Mouse (Mus musculus) lung, postnatal 14 days (tissue): Measurements from ENCODE around the gene Dlx3.

Experiments
- DNase-seq: peaks from one replicate; pipeline ENCODE4 v3.0.0; 2021

Dlx3 gene

GRCm38 (mm10) chr11:95119990-95120632 lies at the start of gene Dlx3:
TSS of gene Dlx3 (plus strand) at chr11:95120119.
- no peak for DNase-seq

DNA sequence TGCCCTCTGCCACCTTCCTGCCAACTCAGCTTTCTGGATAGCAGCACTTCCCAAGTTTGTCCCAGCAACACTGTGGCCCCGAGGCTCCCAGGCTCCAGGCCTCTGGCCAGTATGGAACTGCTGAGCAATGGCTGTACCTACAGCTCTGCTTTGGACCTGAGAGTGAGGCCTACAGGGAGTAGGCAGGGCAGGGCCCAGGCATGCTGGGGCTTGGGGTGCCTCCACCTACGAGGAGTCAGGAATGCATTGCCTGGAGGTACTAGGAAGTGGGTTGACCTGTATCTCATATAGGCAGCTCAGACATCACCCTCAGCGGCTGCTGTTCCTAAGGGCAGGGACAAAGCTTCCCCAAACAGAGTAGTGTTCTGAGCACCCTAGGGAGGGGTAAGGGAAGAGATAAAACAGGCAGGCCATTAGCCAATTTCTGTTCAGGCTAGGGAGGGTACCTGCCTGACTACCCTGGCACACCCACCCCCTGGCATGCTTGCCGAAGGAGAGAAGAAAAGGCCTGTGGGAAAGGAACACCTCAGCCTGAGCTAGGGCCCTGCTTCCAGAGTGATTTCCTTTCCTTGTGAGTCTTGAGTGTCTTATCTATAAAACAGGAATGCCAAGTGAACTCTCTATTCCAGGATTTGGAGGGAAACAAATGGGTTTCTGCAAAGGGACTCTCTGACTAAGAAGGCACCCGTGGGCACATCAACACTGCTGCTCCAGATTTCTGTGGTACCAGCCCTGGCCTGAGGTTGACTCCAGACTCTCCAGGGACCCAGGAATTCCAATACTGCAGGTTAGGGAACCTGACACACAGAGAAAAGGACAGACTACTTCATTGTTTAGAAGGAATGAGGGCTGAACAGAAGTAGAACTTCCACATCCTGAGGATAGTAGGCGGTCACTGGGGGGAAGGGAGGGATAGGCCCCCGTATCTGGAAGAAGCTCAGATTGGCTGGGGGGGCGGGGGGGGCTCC lies 49.5 kb upstream of the Dlx3 start:
- DNase-seq = no peak

- peak; percentile 69 for DNase-seq
Observed at GRCm38 (mm10) chr11:95071266-95071665, 48.7 kb upstream of the Dlx3 start.

GRCm38 (mm10) chr11:95072136-95072535 lies 47.8 kb upstream of the Dlx3 start:
- no peak for DNase-seq

GRCm38 (mm10) chr11:95072804-95073203 lies 47.1 kb upstream of the Dlx3 start:
- peak; percentile 57 for DNase-seq

DNA sequence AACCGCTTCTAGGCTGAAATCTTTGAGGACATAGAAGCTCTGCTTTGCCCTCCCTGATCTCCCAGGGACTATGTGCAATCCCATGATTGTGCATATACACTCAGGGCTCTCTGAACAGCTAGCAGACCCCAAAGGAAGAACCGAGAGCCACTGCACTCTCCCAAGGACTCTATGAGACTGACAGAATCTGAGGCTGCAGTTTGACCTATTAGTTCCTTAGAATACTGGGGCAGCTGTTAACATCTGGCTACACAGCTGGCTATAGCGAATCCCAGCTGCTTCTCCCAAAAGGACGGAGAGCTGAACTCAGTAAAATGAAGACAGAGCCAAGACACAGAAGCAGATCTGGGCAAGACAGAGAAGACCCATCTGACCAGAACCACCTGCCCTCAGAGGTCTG lies 46.1 kb upstream of the Dlx3 start:
- no peak for DNase-seq

DNA sequence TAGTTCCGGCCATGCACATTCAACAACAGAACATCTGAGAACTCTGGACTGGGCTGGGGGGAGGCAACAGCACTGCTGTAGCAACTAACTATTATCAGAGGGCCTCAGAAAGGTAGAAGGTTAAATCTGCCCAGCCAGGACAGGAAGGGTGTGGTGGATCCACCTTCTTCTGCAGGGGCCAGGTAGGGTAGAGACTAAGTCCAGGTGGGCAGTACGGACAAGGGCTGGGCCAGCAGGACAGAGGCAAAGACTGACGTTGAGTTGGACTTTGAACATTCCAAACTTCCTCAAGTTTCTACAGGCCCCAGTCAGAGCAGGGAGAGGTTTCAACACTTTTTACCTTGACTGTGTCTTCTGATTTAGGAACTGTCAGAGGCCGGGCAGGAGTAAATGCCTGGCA lies 45.2 kb upstream of the Dlx3 start:
- DNase-seq = no peak

- DNase-seq = no peak
Observed at GRCm38 (mm10) chr11:95075197-95076040, 44.5 kb upstream of the Dlx3 start.

GRCm38 (mm10) chr11:95076041-95076535 lies 43.8 kb upstream of the Dlx3 start:
- peak; percentile 56 for DNase-seq

DNA sequence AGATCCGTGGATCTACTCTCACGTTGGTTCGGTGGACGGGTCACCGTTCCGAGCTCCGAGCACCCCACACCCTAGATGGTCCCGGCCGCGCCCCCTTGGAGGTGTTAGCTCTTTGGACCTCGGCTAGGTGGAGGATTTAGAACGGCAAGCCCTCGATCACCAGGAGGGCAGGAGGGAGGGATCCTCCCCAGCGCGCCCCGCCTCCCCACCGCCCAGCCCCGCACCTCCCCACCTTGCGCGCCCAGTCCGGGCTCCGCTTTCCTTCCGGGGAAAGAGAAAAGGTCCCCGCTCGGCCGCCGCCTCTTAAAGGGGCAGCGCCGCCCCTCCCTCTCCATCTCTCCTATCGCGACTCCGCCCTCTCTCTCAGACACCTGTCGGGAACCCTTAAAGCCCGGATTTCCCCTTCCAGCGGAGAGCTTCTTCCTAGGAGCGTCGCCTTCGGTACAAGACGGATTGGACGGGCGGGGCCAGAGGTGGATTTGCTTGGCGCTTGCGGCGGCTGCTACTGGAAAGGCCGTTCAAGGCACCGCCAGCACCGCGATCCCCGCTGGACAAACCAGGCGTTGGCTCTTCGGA lies 43.3 kb upstream of the Dlx3 start, which contains the start of gene Itga3:
Gene Itga3, minus strand, starts transcription at position 266 of the 576 bp plus-strand sequence.
- peak; percentile 84 for DNase-seq

DNA sequence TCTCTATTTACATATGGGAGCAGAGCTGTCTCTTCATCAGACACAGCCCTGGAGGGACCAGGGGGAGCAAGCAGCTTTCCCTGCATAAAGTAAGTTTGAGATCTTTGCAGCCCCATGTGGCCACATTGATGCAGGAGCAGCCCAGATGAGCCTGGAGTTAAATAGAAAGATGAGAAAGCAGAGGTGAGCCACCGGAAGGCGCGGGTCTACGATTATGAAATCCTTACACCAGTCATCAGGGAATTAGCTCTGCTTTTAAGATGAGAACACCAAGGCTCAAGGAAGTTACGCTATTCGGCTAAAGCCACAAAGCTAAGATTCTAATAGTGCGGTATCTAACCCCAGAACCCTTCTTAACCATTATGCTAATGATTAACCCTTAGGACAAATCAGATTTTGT lies 42.0 kb upstream of the Dlx3 start:
- no peak for DNase-seq

DNA sequence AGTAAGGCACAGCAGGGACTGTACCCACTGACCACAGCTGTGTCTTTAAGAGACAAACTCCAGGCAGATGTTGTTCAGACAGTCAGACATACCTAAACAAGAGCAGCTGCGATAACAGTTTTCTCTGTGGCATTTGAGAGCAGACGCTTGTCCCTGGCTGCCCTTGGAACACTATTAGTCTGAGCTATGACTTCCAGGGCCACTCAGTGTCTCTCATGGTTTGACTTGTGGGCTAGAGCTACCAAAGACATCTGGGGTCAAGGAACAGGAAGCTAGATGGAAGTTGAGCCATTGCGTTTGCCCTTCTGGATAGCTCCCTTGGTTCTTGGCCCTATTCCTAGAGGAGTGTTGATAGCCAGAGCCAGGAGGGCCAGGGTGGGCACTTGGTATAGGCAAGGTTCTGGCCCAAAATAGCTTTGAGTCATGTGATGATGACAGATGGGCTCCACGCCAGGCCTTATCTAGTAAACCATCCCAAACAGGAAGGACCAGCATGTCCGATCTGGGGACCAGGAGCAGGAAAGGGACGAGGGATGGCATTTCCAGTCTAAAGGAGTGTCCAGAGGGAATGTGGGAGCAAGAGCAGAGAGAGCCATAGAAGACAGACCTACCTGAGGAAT lies 40.6 kb upstream of the Dlx3 start:
- DNase-seq = peak; percentile 83

DNA sequence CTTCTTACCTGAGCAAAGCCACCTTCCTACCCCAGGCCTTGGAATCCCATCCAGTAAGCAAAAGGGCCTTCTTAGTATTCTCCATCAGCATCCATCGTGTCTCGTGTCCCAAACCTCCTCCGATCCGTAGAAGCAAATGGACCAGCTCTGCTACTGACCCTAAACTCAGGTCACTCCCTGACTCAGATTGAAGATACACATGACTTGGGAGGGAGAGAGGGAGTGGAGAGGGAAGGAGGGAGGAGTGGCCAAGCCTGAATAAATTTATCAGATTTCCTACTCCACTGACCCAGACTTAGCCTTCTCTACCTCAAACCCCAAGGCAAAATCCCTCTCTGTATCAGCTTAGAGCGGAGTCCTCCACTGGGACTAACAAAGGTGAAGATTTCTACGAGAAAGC lies 39.1 kb upstream of the Dlx3 start:
- no peak for DNase-seq

GRCm38 (mm10) chr11:95082896-95083295 lies 37.0 kb upstream of the Dlx3 start:
- DNase-seq = no peak

DNA sequence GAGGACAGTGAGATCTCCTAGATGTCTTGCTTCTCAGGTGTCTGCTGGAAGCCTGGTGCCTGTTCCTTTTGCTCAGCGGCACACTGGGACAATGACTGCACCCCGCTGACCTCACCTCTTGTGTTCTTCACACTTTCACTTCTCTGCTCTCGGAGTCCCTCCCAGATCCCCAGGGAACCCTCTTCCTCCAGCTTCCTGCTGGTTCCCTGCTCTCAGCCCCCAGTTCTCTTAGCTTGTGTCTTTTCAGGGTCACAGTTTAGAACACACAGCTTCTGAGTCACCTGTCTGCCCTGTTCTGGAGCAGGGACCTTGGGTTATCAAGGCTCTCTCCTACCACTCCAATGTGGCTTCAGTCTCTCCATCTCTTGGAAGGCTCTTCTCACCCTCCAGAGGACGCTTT lies 35.7 kb upstream of the Dlx3 start:
- no peak for DNase-seq

- no peak for DNase-seq
Observed at GRCm38 (mm10) chr11:95084811-95085382, 35.0 kb upstream of the Dlx3 start.

DNA sequence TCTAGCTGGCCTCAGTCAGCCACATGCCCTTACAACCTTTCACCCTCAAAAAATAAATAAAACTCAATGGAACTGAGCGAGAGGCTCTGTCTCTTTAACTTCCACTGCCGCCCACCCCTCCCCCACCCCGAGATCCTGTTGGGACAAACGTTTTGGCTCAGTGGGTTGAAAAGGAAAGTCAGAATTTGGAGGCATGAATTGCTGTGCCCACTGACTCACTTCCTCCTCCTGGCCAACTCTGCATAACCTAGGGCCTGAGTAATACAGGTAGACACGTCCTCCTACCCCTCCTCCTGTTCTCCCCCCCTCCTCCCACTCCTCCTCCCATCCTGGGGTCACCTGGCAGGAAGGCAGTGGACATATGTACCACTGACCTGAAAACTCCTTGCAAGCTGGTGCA lies 34.2 kb upstream of the Dlx3 start:
- no peak for DNase-seq

DNA sequence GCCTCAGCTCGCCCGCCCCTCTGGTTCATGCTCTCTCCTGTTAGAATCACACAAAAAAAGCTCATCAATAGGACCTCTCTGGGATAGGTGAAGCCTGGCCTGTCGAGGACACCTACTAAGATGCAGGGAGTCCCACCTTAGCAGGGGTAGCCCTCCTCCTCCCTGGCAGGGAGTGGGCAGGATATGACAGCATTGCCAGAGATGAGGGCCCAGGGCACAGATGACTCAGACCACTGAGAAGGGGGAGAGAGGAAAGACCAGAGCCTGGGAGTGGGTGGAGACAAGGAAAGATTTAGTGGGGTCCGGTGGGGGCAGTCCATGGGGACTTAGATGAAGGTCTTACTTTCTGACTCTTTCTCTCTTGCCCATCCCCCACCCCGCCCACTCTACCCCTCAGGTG lies 33.7 kb upstream of the Dlx3 start:
- DNase-seq = no peak

GRCm38 (mm10) chr11:95087301-95088228 lies 32.4 kb upstream of the Dlx3 start:
- DNase-seq = no peak

GRCm38 (mm10) chr11:95088286-95088685 lies 31.6 kb upstream of the Dlx3 start:
- DNase-seq = no peak
